Mouse (Mus musculus) lung, postnatal 0 days (tissue): ENCODE data around the gene Pfdn4. TPM values are rescaled to one million over a fixed set of nuclear protein-coding genes. Genes with fewer than 3 reads are reported as not detected.
A peak's percentile ranks its signal among the peaks of the same experiment; 100 is the strongest.

Source experiments
- ATAC-seq: fragments of 200-750 bp; cut with Nextera tagmentation; 2 replicates; pipeline ENCODE4 v1.8.0; 2017; ENCODE audit warnings: moderate library complexity
- DNase-seq: peaks from one replicate; pipeline ENCODE4 v3.0.0-alpha.2; 2016; ENCODE audit warnings: low spot score
- H3K27ac ChIP-seq: fragments of 300-500 bp; sonication (generic); 2 replicates; pipeline ENCODE4 v1.5.1; 2014; ENCODE audit warnings: antibody characterized with exemption, mild to moderate bottlenecking, low read length, mixed read lengths
- H3K27me3 ChIP-seq: fragments of 300-500 bp; sonication (generic); replicated peaks from 2 replicates; pipeline ENCODE4 v1.6.1; 2014; ENCODE audit warnings: low read length, mixed read lengths; ENCODE audit not compliant: insufficient read depth
- H3K36me3 ChIP-seq: fragments of 300-500 bp; sonication (generic); 2 replicates; pipeline ENCODE4 v1.6.1; 2014; ENCODE audit warnings: low read length, mixed read lengths; ENCODE audit not compliant: insufficient read depth
- H3K4me1 ChIP-seq: fragments of 300-500 bp; sonication (generic); 2 replicates; pipeline ENCODE4 v1.6.1; 2014; ENCODE audit warnings: antibody characterized with exemption, low read depth, low read length, mixed read lengths; ENCODE audit not compliant: insufficient read depth
- H3K4me2 ChIP-seq: fragments of 300-500 bp; sonication (generic); replicated peaks from 2 replicates; pipeline ENCODE4 v1.6.1; 2014; ENCODE audit warnings: low read depth, mild to moderate bottlenecking, low read length, moderate library complexity, mixed read lengths
- H3K4me3 ChIP-seq: fragments of 300-500 bp; sonication (generic); 2 replicates; pipeline ENCODE4 v1.5.1; 2014; ENCODE audit warnings: low read depth, low read length
- H3K9ac ChIP-seq: fragments of 300-500 bp; sonication (generic); replicated peaks from 2 replicates; pipeline ENCODE4 v1.6.1; 2014; ENCODE audit warnings: low read depth, mild to moderate bottlenecking
- H3K9me3 ChIP-seq: fragments of 300-500 bp; sonication (generic); 2 replicates; pipeline ENCODE4 v1.6.1; 2016; ENCODE audit warnings: low read length, mixed read lengths
- CTCF ChIP-seq: IDR thresholded peaks from 2 replicates; pipeline ENCODE4 v1.5.1; 2016; ENCODE audit warnings: antibody characterized with exemption, mild to moderate bottlenecking
- EP300 ChIP-seq: IDR thresholded peaks from 2 replicates; pipeline ENCODE4 v1.6.1; 2016; ENCODE audit warnings: antibody characterized with exemption, mild to moderate bottlenecking, control low read depth
- WGBS: fragments of 180-500 bp; shearing (Covaris S2); extraction: QIAGEN DNeasy Blood & Tissue Kit; methylation state at CpG from one replicate; pipeline ENCODE4 v1.1.7; 2014; 5-methylcytosine and 5-hydroxymethylcytosine counted together
- polyA plus RNA-seq: library from polyadenylated mRNA; unstranded; fragments of >200 nt; fragmentation: Nextera tagmentation; extraction: Ambion mirVana; gene quantifications from 2 replicates; pipeline ENCODE4 v1.2.1, GENCODE M21; 2015

Gene Pfdn4
- polyA plus RNA-seq, 1 experiment from 2014 or later = 50.4 TPM

DNA sequence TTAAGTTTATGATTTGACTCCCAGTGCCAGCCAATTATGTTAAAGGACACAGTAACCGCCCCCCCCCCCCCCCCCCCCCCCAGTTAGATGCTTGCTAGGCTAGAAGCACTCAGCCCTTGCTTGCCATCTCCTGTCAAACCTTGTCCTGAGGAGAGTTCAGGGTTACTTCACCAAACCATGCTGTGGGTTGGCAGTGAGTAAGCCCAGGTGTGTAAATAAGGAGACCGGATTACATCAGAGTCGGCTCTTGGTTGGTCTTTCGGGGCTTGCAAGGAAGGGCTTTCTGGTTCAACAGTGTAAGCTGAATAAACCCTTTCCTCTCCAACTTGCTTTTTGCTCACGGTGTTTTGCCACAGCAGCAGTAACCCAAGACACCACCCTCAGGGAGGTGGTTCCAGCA lies 47.4 kb downstream of the Pfdn4 start:
- WGBS = 57% methylated on average over 5 of the region's 5 CpGs
- Histone ChIP-seq H3K27me3 (no peaks in the 10 kb centered on the region), H3K4me1 (no peaks in the 10 kb centered on the region), H3K9me3 (no peaks in the 10 kb centered on the region), H3K4me3 (no peak overlapping the region), H3K27ac (no peak overlapping the region), H3K36me3 (no peaks in the 10 kb centered on the region), H3K4me2 (no peak overlapping the region), H3K9ac (no peak overlapping the region)
- ATAC-seq (no peak; the same call in 1 of the 2 replicates), DNase-seq (peak; percentile 24)
- TF ChIP-seq EP300 = no peak
- TF ChIP-seq CTCF = no peak

DNA sequence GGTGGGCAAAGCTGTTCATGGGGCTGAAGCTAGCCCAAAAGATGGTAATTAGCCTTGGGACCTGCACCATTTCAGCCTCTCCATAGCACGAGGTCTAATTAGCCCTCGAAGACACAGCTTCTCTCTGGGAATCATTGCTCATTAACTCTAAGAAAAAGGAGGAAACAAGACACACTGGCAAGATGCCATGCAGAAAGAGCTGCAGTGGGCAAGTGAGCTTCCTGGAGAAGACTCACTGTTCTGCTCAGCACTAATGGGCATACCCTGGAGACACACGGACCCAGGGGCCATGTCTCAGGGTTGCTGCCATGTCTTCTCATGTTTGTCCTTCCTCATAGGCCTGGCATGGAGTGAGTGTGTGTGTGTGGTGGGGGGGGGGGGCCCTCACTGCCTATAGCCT lies 47.9 kb downstream of the Pfdn4 start:
- H3K27me3 ChIP-seq = no peaks in the 10 kb centered on the region
- 67% methylated on average over 3 of the region's 3 CpGs for WGBS
- DNase-seq = no peak
- H3K4me1 ChIP-seq = no peaks in the 10 kb centered on the region
- TF ChIP-seq EP300 = no peak
- TF ChIP-seq CTCF = no peak
- no peak overlapping the region for H3K4me2 ChIP-seq
- H3K36me3 ChIP-seq = no peaks in the 10 kb centered on the region
- no peak overlapping the region for H3K4me3 ChIP-seq
- ATAC-seq = no peak
- no peak overlapping the region for H3K27ac ChIP-seq
- no peaks in the 10 kb centered on the region for H3K9me3 ChIP-seq
- H3K9ac ChIP-seq = no peak overlapping the region

DNA sequence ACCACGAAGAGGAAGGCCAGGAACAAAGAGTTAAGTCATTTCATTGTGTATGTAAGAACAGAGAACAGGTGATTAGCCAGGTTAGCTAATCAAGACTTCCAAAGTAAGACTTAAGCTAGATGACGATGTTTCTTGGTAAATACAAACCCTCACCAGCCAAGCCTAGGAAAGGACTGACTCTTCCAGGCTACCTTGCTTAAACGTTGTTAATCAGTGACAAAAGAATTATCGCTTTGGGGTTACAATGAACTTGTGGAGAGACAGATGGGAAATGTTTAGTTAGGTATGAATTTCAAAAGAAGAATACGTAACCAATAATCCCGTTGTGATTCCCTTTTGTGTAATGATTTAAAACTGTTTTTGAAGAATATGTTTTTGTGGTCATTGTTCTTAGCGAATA lies 48.7 kb downstream of the Pfdn4 start:
- Histone ChIP-seq H3K27me3 (no peaks in the 10 kb centered on the region), H3K9me3 (no peaks in the 10 kb centered on the region), H3K36me3 (no peaks in the 10 kb centered on the region), H3K4me3 (no peak overlapping the region), H3K4me2 (no peak overlapping the region), H3K27ac (no peak overlapping the region), H3K9ac (no peak overlapping the region), H3K4me1 (no peaks in the 10 kb centered on the region)
- WGBS = 78% methylated on average over 7 of the region's 7 CpGs
- DNase-seq (no peak), ATAC-seq (no peak)
- no peak for TF ChIP-seq CTCF
- no peak for TF ChIP-seq EP300

DNA sequence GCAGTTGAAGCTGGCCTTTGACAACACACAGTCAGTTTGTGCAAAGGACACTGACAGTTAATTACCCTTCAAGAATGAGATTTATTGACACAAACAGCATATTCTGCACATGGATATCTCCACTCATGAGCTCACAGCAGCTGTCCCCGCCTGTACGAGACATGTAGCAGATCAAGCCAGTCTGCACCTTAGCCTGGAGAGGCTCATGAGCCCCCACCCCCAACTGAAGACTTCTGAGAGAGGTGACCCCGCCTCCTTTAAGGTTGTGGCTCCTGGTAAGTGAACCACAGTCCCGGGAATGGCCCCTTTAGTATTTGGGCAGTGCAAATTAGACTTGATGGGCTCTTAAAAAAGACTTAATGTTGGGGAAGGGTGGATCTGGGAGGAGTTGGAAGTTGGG lies 49.5 kb downstream of the Pfdn4 start:
- ATAC-seq (no peak), DNase-seq (no peak)
- H3K4me2 ChIP-seq = no peak overlapping the region
- H3K4me3 ChIP-seq = no peak overlapping the region
- no peaks in the 10 kb centered on the region for H3K4me1 ChIP-seq
- no peaks in the 10 kb centered on the region for H3K9me3 ChIP-seq
- no peaks in the 10 kb centered on the region for H3K36me3 ChIP-seq
- no peak overlapping the region for H3K9ac ChIP-seq
- TF ChIP-seq EP300 = no peak
- no peak for TF ChIP-seq CTCF
- H3K27ac ChIP-seq = no peak overlapping the region
- H3K27me3 ChIP-seq = no peaks in the 10 kb centered on the region
- 41% methylated on average over 4 of the region's 4 CpGs for WGBS

DNA sequence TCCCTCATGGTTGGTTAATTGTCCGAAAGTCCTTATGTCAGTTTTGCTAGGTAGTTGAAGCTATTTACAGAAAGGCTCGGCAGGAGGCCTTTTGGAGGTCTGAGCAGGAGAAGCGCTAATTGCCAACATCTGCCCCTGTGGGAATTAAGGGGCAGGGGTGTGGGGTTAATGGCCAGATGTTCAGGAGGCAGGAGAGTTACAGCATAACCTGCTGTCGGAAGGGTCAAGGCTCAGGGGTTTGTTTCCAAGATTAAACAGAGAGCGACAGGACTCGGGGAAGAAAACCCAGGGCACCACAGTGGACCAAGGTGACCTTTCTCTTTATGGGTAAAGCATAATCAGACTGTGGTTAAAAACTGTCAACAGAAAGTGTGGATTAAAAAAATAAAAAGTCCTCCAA lies 51.3 kb downstream of the Pfdn4 start:
- Histone ChIP-seq H3K27ac (no peak overlapping the region), H3K9ac (no peak overlapping the region), H3K9me3 (no peaks in the 10 kb centered on the region), H3K4me1 (no peaks in the 10 kb centered on the region), H3K27me3 (no peaks in the 10 kb centered on the region), H3K4me3 (no peak overlapping the region), H3K4me2 (no peak overlapping the region), H3K36me3 (no peaks in the 10 kb centered on the region)
- DNase-seq (no peak), ATAC-seq (no peak)
- TF ChIP-seq EP300 (no peak), CTCF (no peak)
- 48% methylated on average over 6 of the region's 6 CpGs for WGBS

DNA sequence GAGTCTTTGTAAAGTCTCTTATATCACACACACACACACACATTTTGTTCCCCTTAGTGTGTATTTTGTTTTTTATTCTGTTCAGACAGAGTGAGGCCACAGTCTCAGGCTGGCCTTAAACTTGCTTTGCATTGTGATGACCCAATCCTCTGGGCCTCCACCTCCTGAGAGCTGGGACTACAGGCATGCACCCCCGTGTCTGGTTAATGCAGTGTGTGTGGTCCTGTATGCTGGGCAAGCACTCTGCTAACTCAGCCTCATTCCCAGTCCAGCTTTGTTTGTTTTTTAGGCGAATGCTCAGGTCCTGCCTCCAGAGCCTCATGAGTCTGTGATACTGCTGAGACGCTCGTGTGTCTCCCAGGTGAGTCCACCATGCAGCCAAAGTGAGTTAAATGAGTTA lies 51.8 kb downstream of the Pfdn4 start:
- Histone ChIP-seq H3K36me3 (no peaks in the 10 kb centered on the region), H3K9me3 (no peaks in the 10 kb centered on the region), H3K9ac (no peak overlapping the region), H3K4me2 (no peak overlapping the region), H3K27me3 (no peaks in the 10 kb centered on the region), H3K4me1 (no peaks in the 10 kb centered on the region), H3K4me3 (no peak overlapping the region), H3K27ac (no peak overlapping the region)
- DNase-seq = no peak
- no peak for ATAC-seq
- 47% methylated on average over 4 of the region's 4 CpGs for WGBS
- TF ChIP-seq CTCF (no peak), EP300 (no peak)

DNA sequence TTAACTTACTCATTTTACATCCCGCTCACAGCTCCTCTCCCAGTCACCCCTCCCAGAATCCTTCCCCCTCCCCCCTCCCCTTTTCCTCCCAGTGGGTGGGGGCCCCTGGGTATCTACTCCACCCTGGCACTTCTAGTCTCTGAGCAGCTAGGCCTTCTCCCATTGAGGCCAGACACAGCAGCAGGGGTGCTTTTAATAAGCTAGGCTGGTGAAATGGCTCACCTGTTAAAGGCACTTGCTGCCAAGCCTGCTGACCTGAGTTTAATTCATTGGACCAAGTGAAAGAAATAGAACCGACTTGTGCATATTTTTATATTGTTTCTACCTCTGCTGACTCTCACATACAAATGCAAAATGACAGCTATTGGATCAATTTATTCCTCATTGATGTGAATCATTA lies 52.9 kb downstream of the Pfdn4 start:
- 90% methylated on average over 2 of the region's 2 CpGs for WGBS
- Histone ChIP-seq H3K4me2 (no peak overlapping the region), H3K4me1 (no peaks in the 10 kb centered on the region), H3K27ac (no peak overlapping the region), H3K9me3 (no peaks in the 10 kb centered on the region), H3K27me3 (no peaks in the 10 kb centered on the region), H3K9ac (no peak overlapping the region), H3K4me3 (no peak overlapping the region), H3K36me3 (no peaks in the 10 kb centered on the region)
- ATAC-seq = no peak
- DNase-seq = no peak
- TF ChIP-seq CTCF = no peak
- no peak for TF ChIP-seq EP300
